Mouse (Mus musculus) megakaryocyte, embryonic 14.5 days (primary cell): ENCODE results near the gene Ntpcr.

ENCODE experiments used
- FLI1 ChIP-seq: IDR thresholded peaks from 2 replicates; pipeline ENCODE4 v1.6.1; 2012; ENCODE audit warnings: low read length, inconsistent platforms, mixed read lengths
- GATA1 ChIP-seq: IDR thresholded peaks from 3 replicates; pipeline ENCODE4 v1.6.1; 2012; ENCODE audit warnings: mixed read lengths, low read length, inconsistent platforms, borderline replicate concordance

GRCm38 (mm10) chr8:125692447-125692846 is 37.3 kb upstream of the Ntpcr start:
- TF ChIP-seq GATA1 (no peak), FLI1 (no peak)
